In the genomic region with DNA sequence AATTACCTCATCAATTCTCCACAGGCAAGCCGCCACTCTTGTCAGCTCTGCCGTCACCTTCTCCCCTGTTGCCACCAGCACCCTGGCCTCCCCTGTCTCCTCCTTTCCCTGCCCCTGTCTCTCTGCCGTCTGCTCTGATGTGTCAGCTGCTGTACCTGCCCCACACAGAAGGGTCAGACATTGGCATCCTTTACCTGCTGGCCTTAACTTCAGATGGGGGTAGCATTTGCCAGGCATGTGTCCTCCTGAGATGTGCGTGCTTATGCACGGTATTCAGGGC, we compare ENCODE assay signal across 10 mouse cellular contexts. TPM values are rescaled to one million over a fixed set of nuclear protein-coding genes. Genes with fewer than 3 reads are reported as not detected.
DNase-seq lines count a peak whose midpoint lies in the region; ATAC-seq and TF ChIP-seq lines count a peak whose summit lies in the region.
"Had no signal": no experiment of that assay in that cellular context is flagged by ENCODE, and none has a peak within 500 bp of the region (broad histone marks: within the 10 kb centered on the region; RNA-seq: fewer than 3 reads in every experiment).

No protein-coding gene starts in this region.

- WGBS in kidney, embryonic 16.5 days = 70% methylated on average over 5 of the region's 5 CpGs
- WGBS in kidney, embryonic 15.5 days = 75% methylated on average over 5 of the region's 5 CpGs
- 54% methylated on average over 5 of the region's 5 CpGs for WGBS in forebrain, embryonic 16.5 days
- 40% methylated on average over 5 of the region's 5 CpGs for WGBS in hindbrain, embryonic 14.5 days
- 32% methylated on average over 5 of the region's 5 CpGs for WGBS in neural tube, embryonic 14.5 days
- 69% methylated on average over 5 of the region's 5 CpGs for WGBS in lung, postnatal 0 days

- H3K9me3 ChIP-seq in kidney, embryonic 16.5 days (ENCODE audit: low read length) = no peaks in the 10 kb centered on the region
- H3K9me3 ChIP-seq in kidney, embryonic 15.5 days (replicated peaks) = no peaks in the 10 kb centered on the region
- H3K9me3 ChIP-seq in forebrain, embryonic 16.5 days (ENCODE audit: control insufficient read depth, low read length) = no peaks in the 10 kb centered on the region
- no peaks in the 10 kb centered on the region for H3K9me3 ChIP-seq in hindbrain, embryonic 14.5 days (ENCODE audit: control insufficient read depth, low read length)
- H3K9me3 ChIP-seq in neural tube, embryonic 14.5 days (ENCODE audit: control insufficient read depth, low read length) = no peaks in the 10 kb centered on the region
- no peaks in the 10 kb centered on the region for H3K9me3 ChIP-seq in lung, postnatal 0 days (ENCODE audit: low read length)
- H3K9me3 ChIP-seq: embryonic facial prominence, embryonic 12.5 days had no signal

- no peak for DNase-seq in hindbrain, embryonic 14.5 days (ENCODE audit: low spot score)
- no peak for DNase-seq in thymus, postnatal 14 days
- DNase-seq in lung, postnatal 0 days (ENCODE audit: low spot score) = no peak
- DNase-seq: adrenal gland, adult 8-10 months had no signal

- H3K4me1 ChIP-seq in kidney, embryonic 16.5 days (ENCODE audit: insufficient read depth, low read length) = no peaks in the 10 kb centered on the region
- peaks cover 4% of the 10 kb centered on the region; the same call in 1 of the 2 replicates for H3K4me1 ChIP-seq in kidney, embryonic 15.5 days
- peaks cover 16% of the 10 kb centered on the region for H3K4me1 ChIP-seq in forebrain, embryonic 16.5 days (replicated peaks; ENCODE audit: control insufficient read depth, insufficient read depth, low read length)
- peaks cover 12% of the 10 kb centered on the region for H3K4me1 ChIP-seq in hindbrain, embryonic 14.5 days (replicated peaks; ENCODE audit: control insufficient read depth, insufficient read depth, low read length)
- H3K4me1 ChIP-seq in neural tube, embryonic 14.5 days (ENCODE audit: control insufficient read depth, insufficient read depth, low read length) = peaks cover 12% of the 10 kb centered on the region; the same call in 1 of the 2 replicates
- no peaks in the 10 kb centered on the region for H3K4me1 ChIP-seq in lung, postnatal 0 days (ENCODE audit: insufficient read depth, low read depth, low read length)
- H3K4me1 ChIP-seq: embryonic facial prominence, embryonic 12.5 days had no signal

- H3K27me3 ChIP-seq in kidney, embryonic 16.5 days (ENCODE audit: insufficient read depth, low read length) = no peaks in the 10 kb centered on the region
- H3K27me3 ChIP-seq in kidney, embryonic 15.5 days = no peaks in the 10 kb centered on the region
- no peaks in the 10 kb centered on the region for H3K27me3 ChIP-seq in forebrain, embryonic 16.5 days (replicated peaks; ENCODE audit: control insufficient read depth, insufficient read depth, low read length)
- H3K27me3 ChIP-seq in hindbrain, embryonic 14.5 days (ENCODE audit: control insufficient read depth, insufficient read depth, low read length) = no peaks in the 10 kb centered on the region
- H3K27me3 ChIP-seq in neural tube, embryonic 14.5 days (ENCODE audit: control insufficient read depth, insufficient read depth, low read length) = no peaks in the 10 kb centered on the region
- no peaks in the 10 kb centered on the region for H3K27me3 ChIP-seq in lung, postnatal 0 days (replicated peaks; ENCODE audit: insufficient read depth, low read length)
- H3K27me3 ChIP-seq: embryonic facial prominence, embryonic 12.5 days had no signal

- H3K27ac ChIP-seq in kidney, embryonic 16.5 days (ENCODE audit: low read length) = no peak overlapping the region
- no peak overlapping the region for H3K27ac ChIP-seq in kidney, embryonic 15.5 days
- peak overlapping the region; percentile 85 for H3K27ac ChIP-seq in forebrain, embryonic 16.5 days (ENCODE audit: low read length)
- peak overlapping the region; percentile 86 for H3K27ac ChIP-seq in hindbrain, embryonic 14.5 days
- peak overlapping the region; percentile 82 for H3K27ac ChIP-seq in neural tube, embryonic 14.5 days (ENCODE audit: low read depth, low read length)
- no peak overlapping the region for H3K27ac ChIP-seq in lung, postnatal 0 days (ENCODE audit: low read length)
- H3K27ac ChIP-seq: embryonic facial prominence, embryonic 12.5 days had no signal

- TF ChIP-seq EP300 in lung, postnatal 0 days (IDR thresholded peaks at IDR 0.05) = no peak

- H3K9ac ChIP-seq in kidney, embryonic 16.5 days (replicated peaks; ENCODE audit: low read length) = 0 out of 2 replicates have a peak overlapping the region, but pooled peaks have one; percentile 9
- H3K9ac ChIP-seq in kidney, embryonic 15.5 days = no peak overlapping the region
- peak overlapping the region; percentile 40 for H3K9ac ChIP-seq in forebrain, embryonic 16.5 days (replicated peaks; ENCODE audit: low read depth, low read length)
- peak overlapping the region; percentile 24; the same call in 1 of the 2 replicates for H3K9ac ChIP-seq in hindbrain, embryonic 14.5 days
- no peak overlapping the region for H3K9ac ChIP-seq in neural tube, embryonic 14.5 days (replicated peaks; ENCODE audit: low read depth, low read length)
- H3K9ac ChIP-seq in lung, postnatal 0 days (replicated peaks; ENCODE audit: low read depth) = no peak overlapping the region
- H3K9ac ChIP-seq: embryonic facial prominence, embryonic 12.5 days had no signal

- no peak overlapping the region for H3K4me2 ChIP-seq in kidney, embryonic 16.5 days (replicated peaks; ENCODE audit: low read depth, low read length)
- H3K4me2 ChIP-seq in kidney, embryonic 15.5 days = no peak overlapping the region
- no peak overlapping the region for H3K4me2 ChIP-seq in forebrain, embryonic 16.5 days (ENCODE audit: low read length)
- no peak overlapping the region for H3K4me2 ChIP-seq in hindbrain, embryonic 14.5 days (replicated peaks)
- H3K4me2 ChIP-seq in neural tube, embryonic 14.5 days (ENCODE audit: low read depth, low read length) = no peak overlapping the region
- H3K4me2 ChIP-seq in lung, postnatal 0 days (replicated peaks; ENCODE audit: low read depth, low read length) = no peak overlapping the region
- H3K4me2 ChIP-seq: embryonic facial prominence, embryonic 12.5 days had no signal

- no peak for ATAC-seq in kidney, embryonic 16.5 days (ENCODE audit: low FRiP score, low TSS enrichment)
- no peak for ATAC-seq in kidney, embryonic 15.5 days (replicated peaks; ENCODE audit: low FRiP score)
- no peak for ATAC-seq in forebrain, embryonic 16.5 days
- ATAC-seq in hindbrain, embryonic 14.5 days (ENCODE audit: low FRiP score) = peak; percentile 12; the same call in 1 of the 2 replicates
- no peak for ATAC-seq in neural tube, embryonic 14.5 days (ENCODE audit: low read depth)
- ATAC-seq in lung, postnatal 0 days = no peak

- TF ChIP-seq CTCF in lung, postnatal 0 days (IDR thresholded peaks at IDR 0.05) = no peak

- no peaks in the 10 kb centered on the region for H3K36me3 ChIP-seq in kidney, embryonic 16.5 days (ENCODE audit: insufficient read depth, low read length)
- 0 out of 2 replicates have a peak, but pooled peaks cover 10% of the 10 kb centered on the region for H3K36me3 ChIP-seq in kidney, embryonic 15.5 days
- no peaks in the 10 kb centered on the region for H3K36me3 ChIP-seq in forebrain, embryonic 16.5 days (ENCODE audit: control insufficient read depth, insufficient read depth)
- H3K36me3 ChIP-seq in hindbrain, embryonic 14.5 days (replicated peaks; ENCODE audit: control insufficient read depth, insufficient read depth) = peaks cover 25% of the 10 kb centered on the region; the same call in 1 of the 2 replicates
- no peaks in the 10 kb centered on the region for H3K36me3 ChIP-seq in neural tube, embryonic 14.5 days (ENCODE audit: control insufficient read depth, insufficient read depth, low read length)
- no peaks in the 10 kb centered on the region for H3K36me3 ChIP-seq in lung, postnatal 0 days (ENCODE audit: insufficient read depth, low read length)

- no peak overlapping the region for H3K4me3 ChIP-seq in kidney, embryonic 16.5 days (ENCODE audit: low read length)
- H3K4me3 ChIP-seq in kidney, embryonic 15.5 days (replicated peaks) = no peak overlapping the region
- H3K4me3 ChIP-seq in forebrain, embryonic 16.5 days (replicated peaks; ENCODE audit: low read length) = no peak overlapping the region
- H3K4me3 ChIP-seq in hindbrain, embryonic 14.5 days (replicated peaks; ENCODE audit: low read length) = no peak overlapping the region
- no peak overlapping the region for H3K4me3 ChIP-seq in neural tube, embryonic 14.5 days (ENCODE audit: low read depth, low read length)
- H3K4me3 ChIP-seq in lung, postnatal 0 days (ENCODE audit: low read depth, low read length) = no peak overlapping the region
- H3K4me3 ChIP-seq: embryonic facial prominence, embryonic 12.5 days had no signal

RNA-seq across cellular contexts. Expression of a gene that starts 18.8 kb away (rescaled TPM):
- polyA plus RNA-seq in kidney, embryonic 16.5 days (2015; fragmentation: Nextera tagmentation; extraction: Ambion mirVana) = 22.7 and 22.9 TPM in 2 replicates
- 18.1 and 21.0 TPM in 2 replicates for polyA plus RNA-seq in kidney, embryonic 15.5 days (2015; fragmentation: Nextera tagmentation; extraction: Ambion mirVana)
- polyA plus RNA-seq in forebrain, embryonic 16.5 days (2015; fragmentation: Nextera tagmentation; extraction: Ambion mirVana) = 13.6 and 15.9 TPM in 2 replicates
- polyA plus RNA-seq in hindbrain, embryonic 14.5 days (2014; fragmentation: Nextera tagmentation; extraction: Ambion mirVana) = 14.5 and 16.5 TPM in 2 replicates
- polyA plus RNA-seq in neural tube, embryonic 14.5 days (2014; fragmentation: Nextera tagmentation; extraction: Ambion mirVana) = 16.2 and 16.3 TPM in 2 replicates
- polyA plus RNA-seq in lung, postnatal 0 days (2015; fragmentation: Nextera tagmentation; extraction: Ambion mirVana) = 10.9 TPM in 2 replicates

RNA-seq across cellular contexts. Expression of a gene that starts 53.7 kb away (rescaled TPM):
- polyA plus RNA-seq in kidney, embryonic 16.5 days (2015; fragmentation: Nextera tagmentation; extraction: Ambion mirVana) = 1.3 and 1.8 TPM in 2 replicates
- 2.3 and 3.2 TPM in 2 replicates for polyA plus RNA-seq in kidney, embryonic 15.5 days (2015; fragmentation: Nextera tagmentation; extraction: Ambion mirVana)
- 1.2 and 1.6 TPM in 2 replicates for polyA plus RNA-seq in forebrain, embryonic 16.5 days (2015; fragmentation: Nextera tagmentation; extraction: Ambion mirVana)
- polyA plus RNA-seq in hindbrain, embryonic 14.5 days (2014; fragmentation: Nextera tagmentation; extraction: Ambion mirVana) = 1.5 TPM in 2 replicates
- polyA plus RNA-seq in neural tube, embryonic 14.5 days (2014; fragmentation: Nextera tagmentation; extraction: Ambion mirVana) = 1.4 and 2.2 TPM in 2 replicates
- polyA plus RNA-seq in lung, postnatal 0 days (2015; fragmentation: Nextera tagmentation; extraction: Ambion mirVana) = 0.10 TPM in 1 of 2 replicates, not detected in the other
- polyA plus RNA-seq: heart, postnatal 0 days had no signal

Comparison
In these comparisons a context has a peak if more than half of its experiments do, and no peak if none do; other contexts are left out.
1. H3K9ac ChIP-seq: peak in kidney, embryonic 16.5 days (single experiment), forebrain, embryonic 16.5 days (single experiment) and hindbrain, embryonic 14.5 days (single experiment); none in kidney, embryonic 15.5 days (single experiment), neural tube, embryonic 14.5 days (single experiment) and lung, postnatal 0 days (single experiment).
2. H3K27ac ChIP-seq: peak in forebrain, embryonic 16.5 days (single experiment), hindbrain, embryonic 14.5 days (single experiment) and neural tube, embryonic 14.5 days (single experiment); none in kidney, embryonic 16.5 days (single experiment), kidney, embryonic 15.5 days (single experiment) and lung, postnatal 0 days (single experiment).